Mouse (Mus musculus) bone marrow, adult 2 months (tissue): ENCODE results near the gene Vill. TPM values are rescaled to one million over a fixed set of nuclear protein-coding genes. Genes with fewer than 3 reads are reported as not detected.

Experiments
- H3K27ac ChIP-seq: fragments of 200-500 bp; 2 replicates; pipeline ENCODE4 v1.5.1; 2012; ENCODE audit warnings: low read depth, mild to moderate bottlenecking, control low read depth, inconsistent platforms, low read length; ENCODE audit not compliant: control insufficient read depth, poor library complexity, insufficient read depth
- H3K4me1 ChIP-seq: fragments of 200-500 bp; 2 replicates; pipeline ENCODE4 v1.6.1; 2011; ENCODE audit warnings: low read length; ENCODE audit not compliant: control insufficient read depth, insufficient read depth
- H3K4me3 ChIP-seq: fragments of 200-500 bp; replicated peaks from 2 replicates; pipeline ENCODE3; 2011; ENCODE audit warnings: mild to moderate bottlenecking, low read depth, low read length, control low read depth; ENCODE audit not compliant: control insufficient read depth
- CTCF ChIP-seq: fragments of 200-500 bp; IDR thresholded peaks from 2 replicates; pipeline ENCODE4 v1.5.1; 2011; ENCODE audit warnings: low read length, control low read depth; ENCODE audit not compliant: control insufficient read depth, insufficient read depth
- POLR2A ChIP-seq: fragments of 200-500 bp; IDR thresholded peaks from 2 replicates; pipeline ENCODE4 v1.6.1; 2011; ENCODE audit warnings: low read depth, mild to moderate bottlenecking, control low read depth, low read length, borderline replicate concordance; ENCODE audit not compliant: control insufficient read depth
- WGBS: fragments of 180-500 bp; shearing (Covaris S2); methylation state at CpG from one replicate; pipeline ENCODE4 v1.1.7; 2018; 5-methylcytosine and 5-hydroxymethylcytosine counted together
- polyA plus RNA-seq: library from polyadenylated mRNA; stranded (reverse); fragments of >200 nt; gene quantifications from 2 replicates; pipeline ENCODE4 v1.2.4, GENCODE M21; 2011; ENCODE audit warnings: low replicate concordance; ENCODE audit not compliant: missing spikeins, insufficient read depth, insufficient read length

The Vill gene
- polyA plus RNA-seq, 1 experiment: 35.2 TPM

DNA sequence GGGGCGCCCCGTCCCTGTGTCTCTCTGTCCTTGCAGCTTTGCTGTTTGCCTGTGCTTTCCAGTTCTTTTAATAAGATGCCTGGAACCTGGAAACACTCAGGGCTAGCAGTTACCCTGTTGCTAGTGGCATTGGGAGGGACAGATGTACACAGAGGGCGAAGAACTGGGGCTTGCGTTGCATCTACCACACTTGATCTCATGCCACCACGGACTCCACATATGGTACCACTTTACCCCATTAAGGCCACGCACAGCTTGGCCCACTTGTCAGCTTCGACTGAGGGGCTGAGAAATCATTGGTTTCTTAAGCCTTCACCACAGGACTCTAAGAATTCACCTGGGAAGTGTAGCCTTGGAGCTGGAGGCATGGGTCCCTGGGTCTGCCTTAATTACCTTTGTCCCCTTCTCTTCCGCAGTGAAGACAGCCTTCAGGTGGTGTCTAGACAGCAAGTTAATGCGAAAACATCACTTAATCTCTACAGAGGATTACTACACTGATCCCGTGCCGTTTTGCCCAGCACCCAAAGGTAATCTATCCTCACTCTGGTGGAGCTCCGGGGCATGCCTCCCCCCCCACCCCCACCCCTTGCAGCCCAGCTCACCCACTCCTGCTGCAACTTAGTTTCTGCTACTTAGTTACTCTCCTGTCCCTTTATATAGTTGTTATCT is 57.2 kb downstream of the Vill start:
- TF ChIP-seq POLR2A (no peak), CTCF (no peak)
- Histone ChIP-seq H3K4me1 (no peaks in the 10 kb centered on the region), H3K4me3 (no peak overlapping the region), H3K27ac (no peak overlapping the region)
- 68% methylated on average over 12 of the region's 12 CpGs for WGBS

GRCm38 (mm10) chr9:119110640-119111039 is 58.1 kb downstream of the Vill start:
- no peak for TF ChIP-seq POLR2A
- no peak for TF ChIP-seq CTCF

GRCm38 (mm10) chr9:119114911-119115310 is 62.3 kb downstream of the Vill start:
- WGBS: 81% methylated on average over 17 of the region's 17 CpGs
- no peak overlapping the region for H3K27ac ChIP-seq
- H3K4me1 ChIP-seq: no peaks in the 10 kb centered on the region; the same call in 1 of the 2 replicates
- TF ChIP-seq CTCF: no peak
- TF ChIP-seq POLR2A: no peak
- no peak overlapping the region for H3K4me3 ChIP-seq

More at GRCm38 (mm10) chr9:119110640-119111039, 58.1 kb downstream of the Vill start:
- WGBS: 70% methylated on average over 3 of the region's 3 CpGs
- Histone ChIP-seq H3K4me1 (no peaks in the 10 kb centered on the region), H3K27ac (no peak overlapping the region), H3K4me3 (no peak overlapping the region)

DNA sequence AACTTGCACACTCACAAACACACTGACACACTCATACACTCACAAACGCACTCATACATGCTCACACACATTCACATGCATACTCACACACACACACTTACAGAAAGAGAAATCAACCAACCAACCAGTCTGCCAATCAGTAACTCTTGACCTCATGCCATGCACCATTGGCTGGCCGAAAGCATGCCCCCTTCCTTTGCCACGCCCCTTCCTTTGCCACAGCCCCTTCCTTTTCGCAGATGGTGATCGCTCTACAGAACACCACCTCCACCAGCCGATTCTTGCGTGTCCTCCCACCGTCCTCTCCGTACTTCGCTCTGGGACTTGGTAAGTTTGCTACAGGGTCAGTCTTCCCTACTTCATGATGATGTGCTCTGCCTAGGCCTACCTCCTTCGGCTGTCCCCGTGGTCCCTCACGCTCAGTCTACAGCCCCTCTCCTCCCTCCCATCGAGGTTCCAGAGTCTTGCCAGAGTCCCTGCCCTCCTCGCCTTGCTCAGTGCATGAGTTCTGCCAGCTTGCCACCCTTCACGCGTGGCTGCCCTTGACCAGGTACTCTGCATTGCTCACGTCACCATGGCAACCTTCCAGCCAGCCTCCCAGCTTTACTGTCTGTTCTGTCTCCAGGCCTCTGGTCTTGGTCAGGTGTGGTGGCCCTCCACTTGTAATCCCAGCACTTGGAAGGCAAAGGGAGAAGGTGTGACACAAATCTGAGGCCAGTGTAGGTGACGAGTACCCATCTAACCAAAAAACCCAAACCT is 67.0 kb downstream of the Vill start:
- TF ChIP-seq POLR2A (no peak), CTCF (no peak)
- Histone ChIP-seq H3K27ac (no peak overlapping the region), H3K4me1 (peaks cover 2% of the 10 kb centered on the region; the same call in 1 of the 2 replicates), H3K4me3 (no peak overlapping the region)
- 82% methylated on average over 19 of the region's 19 CpGs for WGBS

DNA sequence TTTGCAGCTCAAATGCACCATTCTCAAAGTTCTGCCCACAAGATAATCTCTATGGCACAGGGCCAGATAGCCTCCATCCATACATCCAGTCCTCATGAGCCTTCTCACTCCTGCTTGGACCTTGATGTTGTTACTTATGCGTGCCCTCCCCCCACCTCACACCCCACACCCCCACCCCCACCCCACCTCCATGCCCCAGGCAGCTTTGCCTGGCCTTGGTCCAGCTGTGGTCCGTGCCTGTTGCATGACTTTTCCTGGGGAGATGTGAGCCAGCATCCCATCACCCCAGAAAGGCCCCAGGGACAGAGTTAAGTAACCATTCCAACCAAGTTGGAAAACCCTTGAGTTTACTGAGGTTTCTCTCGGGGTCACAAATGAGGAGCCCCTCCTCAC is 67.6 kb downstream of the Vill start:
- H3K27ac ChIP-seq: no peak overlapping the region
- no peak overlapping the region for H3K4me3 ChIP-seq
- peaks cover 2% of the 10 kb centered on the region; the same call in 1 of the 2 replicates for H3K4me1 ChIP-seq
- TF ChIP-seq CTCF (no peak), POLR2A (no peak)
- 68% methylated on average over 3 of the region's 3 CpGs for WGBS

Other genes starting within 250 kb of the Vill start
- gene Ctdspl, start 126.3 kb upstream of the Vill start, polyA plus RNA-seq: 4.4 and 6.7 TPM in 2 replicates
- 2.6 TPM in 2 replicates for gene Plcd1, start 40.7 kb downstream of the Vill start, polyA plus RNA-seq
- 2.5 TPM in 1 of 2 replicates, not detected in the other for gene Dlec1, start 49.7 kb downstream of the Vill start, polyA plus RNA-seq
- gene Acaa1b, start 104.3 kb downstream of the Vill start, polyA plus RNA-seq: 2.0 and 2.3 TPM in 2 replicates
- gene Gm47289, start 106.4 kb downstream of the Vill start, polyA plus RNA-seq: not detected in 2 replicates
- gene Slc22a13, start 156.3 kb downstream of the Vill start, polyA plus RNA-seq: not detected in 2 replicates